Mouse (Mus musculus): ENCODE measurements at regions not wholly inside any gene's neighbourhood (a gene's known extent, or its start where the extent isn't known, plus 50 kb on each side); places are given as distances from the start of the nearest gene placed in this dataset.

- Histone ChIP-seq H3K36me3 (ENCODE audit: insufficient read depth) (no peaks in the 10 kb centered on the region), H3K27ac (ENCODE audit: low read depth, low read length) (no peak overlapping the region), H3K9ac (no peak overlapping the region), H3K4me2 (ENCODE audit: low read depth) (no peak overlapping the region), H3K4me1 (ENCODE audit: insufficient read depth) (no peaks in the 10 kb centered on the region), H3K27me3 (ENCODE audit: insufficient read depth, low read length) (no peaks in the 10 kb centered on the region), H3K4me3 (ENCODE audit: low read depth, low read length) (no peak overlapping the region), H3K9me3 (ENCODE audit: low read length) (no peaks in the 10 kb centered on the region)
- ATAC-seq (no peak), DNase-seq (no peak)
- WGBS: 66% methylated on average over 8 of the region's 8 CpGs
- TF ChIP-seq CTCF (IDR thresholded peaks at IDR 0.05; ENCODE audit: low read depth): no peak
Measured at GRCm38 (mm10) chr9:27694805-27695593, 95.6 kb upstream of the Opcml start.

DNA sequence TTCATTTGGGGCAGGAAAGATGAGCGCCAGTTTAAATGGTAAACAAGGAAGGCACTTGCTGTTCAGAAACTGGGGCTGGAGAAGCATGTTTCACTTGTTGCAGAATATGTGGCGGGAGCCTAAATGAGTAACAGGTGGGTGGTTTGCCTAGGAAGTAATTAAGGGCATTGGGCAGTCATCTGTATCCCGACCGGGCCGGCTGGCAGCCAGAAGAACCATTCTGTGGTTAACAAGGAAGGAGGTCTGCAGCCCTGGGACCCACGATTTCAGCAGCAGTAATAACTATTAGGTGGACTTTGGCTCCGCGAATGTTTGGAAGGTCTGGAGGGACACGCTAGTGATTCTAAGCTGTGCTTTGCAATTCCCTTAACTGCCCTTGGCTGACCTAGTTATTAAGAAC lies 89.0 kb upstream of the Opcml start:
- no peak overlapping the region for H3K4me3 ChIP-seq (ENCODE audit: low read depth, low read length)
- TF ChIP-seq CTCF (IDR thresholded peaks at IDR 0.05; ENCODE audit: low read depth): no peak
- no peak overlapping the region for H3K4me2 ChIP-seq (ENCODE audit: low read depth)
- no peaks in the 10 kb centered on the region for H3K27me3 ChIP-seq (ENCODE audit: insufficient read depth, low read length)
- no peak overlapping the region for H3K27ac ChIP-seq (ENCODE audit: low read depth, low read length)
- no peaks in the 10 kb centered on the region for H3K36me3 ChIP-seq (ENCODE audit: insufficient read depth)
- H3K4me1 ChIP-seq (ENCODE audit: insufficient read depth): no peaks in the 10 kb centered on the region
- no peaks in the 10 kb centered on the region for H3K9me3 ChIP-seq (ENCODE audit: low read length)
- no peak for DNase-seq
- ATAC-seq: no peak
- H3K9ac ChIP-seq: no peak overlapping the region
- 77% methylated on average over 9 of the region's 9 CpGs for WGBS

GRCm38 (mm10) chr9:27702140-27702539 lies 88.4 kb upstream of the Opcml start:
- H3K9me3 ChIP-seq (ENCODE audit: low read length): no peaks in the 10 kb centered on the region
- H3K4me3 ChIP-seq (ENCODE audit: low read depth, low read length): no peak overlapping the region
- H3K9ac ChIP-seq: no peak overlapping the region
- H3K4me2 ChIP-seq (ENCODE audit: low read depth): no peak overlapping the region
- no peak overlapping the region for H3K27ac ChIP-seq (ENCODE audit: low read depth, low read length)
- H3K4me1 ChIP-seq (ENCODE audit: insufficient read depth): no peaks in the 10 kb centered on the region
- H3K36me3 ChIP-seq (ENCODE audit: insufficient read depth): no peaks in the 10 kb centered on the region
- no peak for TF ChIP-seq CTCF (IDR thresholded peaks at IDR 0.05; ENCODE audit: low read depth)
- H3K27me3 ChIP-seq (ENCODE audit: insufficient read depth, low read length): no peaks in the 10 kb centered on the region
- WGBS: 55% methylated on average over 3 of the region's 3 CpGs
- DNase-seq: peak; percentile 49
- no peak for ATAC-seq

DNA sequence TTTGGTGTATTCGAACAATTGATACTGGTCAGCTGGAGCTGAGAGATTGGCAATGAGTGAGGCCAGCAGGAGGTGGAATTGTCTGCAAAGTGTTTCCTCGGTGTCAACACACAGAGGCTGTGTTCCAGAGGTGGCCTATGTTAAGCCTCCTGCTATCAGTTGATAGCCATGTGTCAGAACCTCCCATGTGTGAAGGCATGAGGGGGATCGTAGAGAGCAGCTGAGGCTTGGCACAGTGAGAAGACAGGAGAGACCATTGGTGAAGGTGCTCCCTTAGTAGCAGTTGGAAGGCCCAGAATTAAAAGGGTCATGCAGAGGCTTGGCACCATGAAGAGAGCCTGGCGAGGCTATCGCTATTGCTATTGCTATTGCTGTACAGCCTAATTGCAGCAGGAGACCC lies 86.6 kb upstream of the Opcml start:
- DNase-seq: no peak

DNA sequence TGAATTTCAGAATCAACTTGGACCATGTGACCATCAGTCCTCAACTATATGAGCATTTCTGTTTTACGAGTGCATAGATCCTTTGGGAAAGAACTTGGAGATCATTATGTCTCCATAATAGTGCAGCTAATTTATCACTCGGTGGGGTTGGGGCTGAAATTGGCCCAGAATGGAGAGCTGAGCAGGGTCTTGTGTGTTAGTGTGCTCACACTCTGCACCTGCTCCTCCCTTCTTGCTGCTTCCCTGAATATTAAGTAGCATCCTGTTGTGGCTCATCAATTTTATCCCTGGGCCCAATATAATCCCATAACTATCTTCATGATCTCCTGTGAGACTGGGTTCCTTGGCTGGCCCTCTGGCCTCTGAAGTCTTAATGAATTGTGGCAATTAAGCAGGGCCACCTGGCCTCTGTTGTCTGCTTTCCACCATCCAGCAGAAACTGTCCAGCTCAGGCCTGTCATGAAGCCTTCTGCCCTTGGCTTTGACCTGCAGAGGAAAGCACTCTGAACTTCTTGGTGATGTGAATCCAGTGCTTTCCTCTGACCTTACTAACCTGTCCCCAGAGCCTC lies 66.7 kb upstream of the Opcml start:
- no peak overlapping the region for H3K4me2 ChIP-seq (ENCODE audit: low read depth)
- no peaks in the 10 kb centered on the region for H3K36me3 ChIP-seq (ENCODE audit: insufficient read depth)
- no peaks in the 10 kb centered on the region for H3K27me3 ChIP-seq (ENCODE audit: insufficient read depth, low read length)
- H3K4me1 ChIP-seq (ENCODE audit: insufficient read depth): no peaks in the 10 kb centered on the region
- ATAC-seq: no peak
- no peak for DNase-seq
- no peak overlapping the region for H3K27ac ChIP-seq (ENCODE audit: low read depth, low read length)
- no peak for TF ChIP-seq CTCF (IDR thresholded peaks at IDR 0.05; ENCODE audit: low read depth)
- no peaks in the 10 kb centered on the region for H3K9me3 ChIP-seq (ENCODE audit: low read length)
- no peak overlapping the region for H3K9ac ChIP-seq
- no peak overlapping the region for H3K4me3 ChIP-seq (ENCODE audit: low read depth, low read length)
- 58% methylated on average over 2 of the region's 2 CpGs for WGBS

More for the DNA sequence above, 86.6 kb upstream of the Opcml start:
- Histone ChIP-seq H3K9me3 (ENCODE audit: low read length) (no peaks in the 10 kb centered on the region), H3K27ac (ENCODE audit: low read depth, low read length) (no peak overlapping the region), H3K27me3 (ENCODE audit: insufficient read depth, low read length) (no peaks in the 10 kb centered on the region), H3K36me3 (ENCODE audit: insufficient read depth) (no peaks in the 10 kb centered on the region), H3K4me3 (ENCODE audit: low read depth, low read length) (no peak overlapping the region), H3K4me2 (ENCODE audit: low read depth) (no peak overlapping the region), H3K9ac (no peak overlapping the region), H3K4me1 (ENCODE audit: insufficient read depth) (no peaks in the 10 kb centered on the region)
- 80% methylated on average over 5 of the region's 5 CpGs for WGBS
- no peak for TF ChIP-seq CTCF (IDR thresholded peaks at IDR 0.05; ENCODE audit: low read depth)
- no peak for ATAC-seq

DNA sequence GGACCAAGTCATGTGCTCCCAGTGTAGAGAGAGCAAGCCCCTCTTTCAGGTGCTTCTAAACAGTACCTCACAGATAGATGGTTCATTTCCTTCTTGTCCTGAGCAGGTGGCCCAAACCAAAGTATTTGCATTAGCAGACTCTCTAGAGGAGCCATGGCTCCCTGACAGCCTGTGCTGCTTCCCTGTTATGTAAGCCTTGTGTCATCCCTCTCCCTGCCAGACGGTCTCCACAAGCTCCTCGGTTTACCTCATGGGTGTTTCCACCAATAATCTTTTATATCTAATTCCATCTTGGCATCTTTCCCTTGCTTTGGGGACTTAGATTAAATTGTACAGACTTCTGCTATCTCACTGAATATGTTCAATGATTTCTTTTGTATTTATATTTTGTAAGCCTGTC lies 66.0 kb upstream of the Opcml start:
- Histone ChIP-seq H3K27me3 (ENCODE audit: insufficient read depth, low read length) (no peaks in the 10 kb centered on the region), H3K36me3 (ENCODE audit: insufficient read depth) (no peaks in the 10 kb centered on the region), H3K9ac (no peak overlapping the region), H3K27ac (ENCODE audit: low read depth, low read length) (no peak overlapping the region), H3K4me2 (ENCODE audit: low read depth) (no peak overlapping the region), H3K4me3 (ENCODE audit: low read depth, low read length) (no peak overlapping the region), H3K4me1 (ENCODE audit: insufficient read depth) (no peaks in the 10 kb centered on the region), H3K9me3 (ENCODE audit: low read length) (no peaks in the 10 kb centered on the region)
- 61% methylated on average over 2 of the region's 2 CpGs for WGBS
- no peak for DNase-seq
- no peak for ATAC-seq
- TF ChIP-seq CTCF (IDR thresholded peaks at IDR 0.05; ENCODE audit: low read depth): no peak

Data from forebrain, postnatal 0 days (tissue).